Mouse (Mus musculus): ENCODE data around the gene N4bp2l1.

Gene N4bp2l1

DNA sequence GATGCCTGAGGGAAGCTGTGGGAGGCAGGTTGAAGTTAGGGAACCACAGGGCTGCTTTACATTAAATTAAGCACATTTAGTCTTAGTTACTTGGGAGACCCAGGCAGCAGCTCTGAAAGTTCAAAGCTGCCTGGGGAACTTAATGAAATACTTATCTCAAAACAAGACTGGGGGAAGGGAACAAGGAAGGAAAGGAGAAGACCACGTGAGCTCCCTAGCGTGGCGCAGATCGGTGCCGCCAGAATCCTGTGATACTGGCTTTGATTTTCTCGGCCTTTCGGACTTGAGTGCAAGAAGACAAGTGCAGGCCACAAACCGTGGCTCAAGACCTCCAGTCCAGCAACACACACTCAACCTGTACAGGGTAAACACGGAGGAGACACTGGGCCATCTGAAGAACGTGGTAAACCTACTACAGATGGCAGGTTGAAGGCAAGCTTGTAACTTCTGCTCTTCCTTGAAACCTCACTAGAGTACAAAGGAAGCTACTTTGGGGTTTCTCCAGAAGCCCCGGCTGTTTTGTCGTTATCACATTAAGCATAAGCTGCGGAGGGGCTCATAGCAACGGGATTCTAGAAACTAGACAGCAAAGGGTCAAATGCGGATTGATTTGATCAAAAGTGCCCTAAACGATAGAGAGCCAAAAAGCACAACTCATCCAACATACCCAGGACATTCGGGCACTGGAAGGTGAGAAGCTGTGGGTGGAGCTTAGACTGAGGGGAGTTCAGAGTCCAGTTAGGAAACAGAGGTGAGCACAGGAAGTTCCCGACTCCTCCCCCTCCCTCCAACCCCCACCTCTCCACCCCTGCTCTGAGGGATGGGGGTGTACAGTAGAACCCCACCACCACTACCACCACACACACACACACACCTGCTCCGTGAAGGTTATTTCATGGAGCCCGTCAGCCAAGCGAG lies 1.5 kb upstream of the N4bp2l1 start:
- DNase-seq (ENCODE audit: low spot score) = no peak

- no peak for DNase-seq (ENCODE audit: low spot score)
Observed at GRCm38 (mm10) chr5:150595366-150596016, 1.5 kb downstream of the N4bp2l1 start.

DNA sequence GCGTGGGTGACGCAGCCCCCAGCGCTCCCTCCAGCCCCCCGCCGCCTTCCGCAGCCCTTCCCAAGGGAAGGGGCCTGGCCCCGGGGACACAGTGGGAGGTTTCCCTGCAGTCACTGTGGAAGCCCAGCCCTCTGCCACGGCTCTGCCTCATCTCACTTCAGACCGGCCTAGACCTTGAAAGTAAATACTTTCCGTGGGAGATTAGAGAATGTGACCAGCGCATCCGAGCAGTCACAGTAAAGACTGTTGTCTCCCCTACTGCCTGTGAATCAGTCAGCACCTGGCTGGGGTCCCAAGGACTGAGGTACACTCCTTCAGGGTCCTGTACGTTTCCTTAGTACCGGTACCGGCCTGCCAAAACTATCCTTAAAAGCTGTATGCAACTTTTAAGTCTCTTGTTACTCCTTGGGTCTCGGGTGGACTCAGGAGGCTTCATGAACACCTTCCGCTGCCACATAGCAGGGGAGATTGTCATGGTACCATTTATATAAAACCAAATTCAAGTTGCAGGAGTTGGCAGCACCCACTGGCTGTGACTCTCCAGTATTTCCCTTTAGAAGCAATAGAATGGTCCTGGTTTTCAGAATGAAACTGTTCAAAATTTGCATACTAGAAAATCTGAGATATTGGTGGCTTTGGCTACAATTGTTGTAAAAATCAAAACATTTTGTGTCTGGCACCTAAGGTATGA lies 2.2 kb downstream of the N4bp2l1 start:
- no peak for DNase-seq (ENCODE audit: low spot score)

- no peak for DNase-seq (ENCODE audit: low spot score)
Observed at GRCm38 (mm10) chr5:150593756-150594648, 3.0 kb downstream of the N4bp2l1 start.

GRCm38 (mm10) chr5:150592904-150593755 lies 3.9 kb downstream of the N4bp2l1 start:
- no peak for DNase-seq (ENCODE audit: low spot score)

DNA sequence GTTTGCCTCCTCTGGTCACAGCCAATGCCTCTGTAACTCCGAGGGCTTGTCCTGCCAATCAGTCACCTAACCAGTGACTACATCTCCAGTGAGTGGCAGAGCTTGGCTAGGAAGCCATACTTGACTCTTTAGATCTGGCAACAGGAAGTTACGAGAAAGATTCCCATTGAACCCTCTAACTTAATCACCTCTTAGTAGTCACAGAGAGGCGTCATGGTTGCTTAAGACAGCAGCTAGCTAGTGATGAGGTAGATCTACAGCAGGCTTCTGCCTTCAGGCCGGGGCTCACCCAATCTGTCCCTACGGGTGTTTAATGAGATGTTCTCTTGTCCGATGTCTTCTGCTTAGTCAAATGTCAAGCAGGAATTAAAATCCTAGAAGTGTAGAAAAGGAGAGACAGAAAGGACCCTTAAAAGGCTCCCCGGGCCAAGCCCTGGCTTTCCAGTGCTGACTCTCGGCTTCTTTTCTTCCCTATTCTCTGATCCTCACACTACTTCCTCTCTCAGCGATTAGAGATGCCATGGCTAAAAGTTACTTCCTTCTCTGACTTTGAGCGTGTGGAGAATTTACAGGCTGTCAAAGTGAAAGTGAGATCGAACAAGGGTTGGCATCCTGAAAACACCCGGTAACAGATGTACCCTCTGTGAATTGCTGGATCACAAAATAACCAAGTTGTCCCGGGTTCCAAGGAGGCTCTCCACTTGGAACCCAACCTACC lies 4.6 kb downstream of the N4bp2l1 start:
- no peak for DNase-seq (ENCODE audit: low spot score)

DNA sequence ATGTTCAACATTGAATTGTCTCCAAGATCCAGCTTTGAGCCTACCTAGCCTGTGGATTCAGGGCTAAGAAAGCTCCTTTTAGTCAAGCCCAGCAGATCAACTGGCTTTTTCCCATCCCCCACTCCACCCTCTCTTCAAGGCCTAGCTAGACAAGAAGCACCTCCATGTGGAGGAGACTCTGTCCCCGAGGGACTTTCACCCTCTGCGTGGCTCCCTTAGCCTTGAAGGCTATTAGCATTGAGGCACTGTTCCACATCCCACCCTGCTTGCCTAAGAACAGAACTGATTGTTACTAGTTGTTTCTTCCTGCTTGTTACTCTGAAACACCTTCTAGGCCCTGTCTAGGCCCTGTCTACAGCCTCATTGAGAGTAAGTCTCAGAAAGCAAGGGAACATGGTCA lies 7.0 kb downstream of the N4bp2l1 start:
- DNase-seq (ENCODE audit: low spot score) = no peak

DNA sequence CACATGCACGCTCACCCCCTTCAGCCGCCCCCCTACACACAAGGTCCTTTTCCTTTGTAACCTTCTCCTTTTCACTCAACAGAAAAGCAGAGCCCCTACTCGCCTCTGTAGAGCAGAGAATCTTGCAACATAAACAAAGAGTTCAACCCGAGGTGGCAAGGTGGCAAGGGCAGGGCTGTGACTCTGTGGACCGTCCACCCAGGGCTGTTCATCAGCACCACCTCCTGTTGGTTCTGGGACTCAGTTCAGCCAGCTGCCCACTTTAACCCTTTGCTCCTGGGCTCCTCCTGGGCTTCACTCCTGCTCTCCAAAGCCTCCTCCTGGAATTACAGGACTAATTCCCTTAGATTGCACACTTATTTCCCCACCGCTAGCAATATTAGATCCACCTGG lies 12.7 kb downstream of the N4bp2l1 start:
- no peak for DNase-seq (ENCODE audit: low spot score)

DNA sequence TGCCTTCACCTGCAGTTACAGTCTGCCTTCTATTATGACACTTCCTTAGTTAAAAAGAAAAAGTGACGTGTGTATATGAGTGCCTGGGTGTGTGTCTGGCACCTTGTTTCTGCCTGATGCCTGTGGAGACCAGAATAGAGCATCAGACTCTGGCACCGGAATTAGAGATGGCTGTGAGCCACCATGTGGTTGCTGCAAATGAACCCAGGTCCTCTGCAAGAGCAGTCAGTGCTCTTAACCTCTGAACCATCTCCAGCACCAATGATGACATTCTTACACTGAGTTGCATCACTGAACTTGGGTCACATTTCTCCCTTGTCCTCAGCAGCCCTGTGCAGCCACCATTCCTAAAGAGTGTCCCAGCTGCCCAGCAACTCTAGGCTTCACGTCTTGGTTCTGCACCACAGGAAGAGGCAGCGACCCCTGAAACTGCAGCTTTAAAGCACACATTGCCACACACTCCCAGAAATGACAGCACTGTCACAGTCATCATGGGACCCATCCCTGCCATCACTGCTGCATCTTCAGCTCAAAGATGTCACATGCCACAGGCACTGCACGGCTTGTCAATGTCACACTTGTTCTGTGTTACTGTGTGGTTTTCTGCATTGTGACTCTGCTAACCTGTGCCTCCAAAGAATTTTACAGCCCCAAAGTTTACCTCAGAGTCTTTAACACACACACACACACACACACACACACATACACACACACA lies 13.2 kb downstream of the N4bp2l1 start:
- no peak for DNase-seq (ENCODE audit: low spot score)

DNA sequence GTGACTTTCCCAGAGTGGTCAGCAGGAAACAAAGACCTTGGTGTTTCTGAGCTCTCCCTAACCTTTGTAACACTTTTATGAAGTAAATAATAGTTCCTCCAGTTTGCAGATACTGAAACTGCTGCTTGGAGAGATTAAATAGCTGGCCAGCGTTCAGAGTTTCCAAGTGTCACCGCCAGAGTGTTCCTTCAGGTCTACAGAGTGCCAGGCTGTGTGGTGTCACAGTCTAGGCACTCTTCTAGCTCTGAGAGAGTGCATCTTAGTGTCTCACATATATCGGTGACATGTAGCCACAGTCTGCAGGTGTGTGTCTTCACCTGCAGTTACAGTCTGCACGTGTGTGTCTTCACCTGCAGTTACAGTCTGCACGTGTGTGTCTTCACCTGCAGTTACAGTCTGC lies 13.8 kb downstream of the N4bp2l1 start:
- no peak for DNase-seq (ENCODE audit: low spot score)

DNA sequence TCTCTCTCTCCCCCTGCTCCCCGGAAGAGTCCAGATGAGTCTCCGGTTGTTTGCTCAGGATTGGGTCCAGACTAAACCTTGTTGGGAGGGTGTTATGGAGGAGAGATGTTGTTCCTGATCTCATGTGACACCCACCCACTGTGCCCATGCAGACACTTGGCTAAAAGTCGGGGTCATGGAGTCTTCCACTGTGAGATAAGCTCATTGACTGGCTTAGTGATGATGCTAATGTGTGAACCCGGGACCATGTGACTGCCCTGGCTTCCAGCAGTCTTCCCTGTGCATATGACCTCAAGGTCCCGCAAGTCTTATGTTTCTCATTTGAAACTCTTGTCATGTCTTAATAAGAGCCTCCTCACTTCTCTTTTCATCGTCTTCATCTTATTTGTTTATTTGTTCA lies 15.8 kb downstream of the N4bp2l1 start:
- no peak for DNase-seq (ENCODE audit: low spot score)

GRCm38 (mm10) chr5:150578613-150579171 lies 18.3 kb downstream of the N4bp2l1 start:
- no peak for DNase-seq (ENCODE audit: low spot score)

DNA sequence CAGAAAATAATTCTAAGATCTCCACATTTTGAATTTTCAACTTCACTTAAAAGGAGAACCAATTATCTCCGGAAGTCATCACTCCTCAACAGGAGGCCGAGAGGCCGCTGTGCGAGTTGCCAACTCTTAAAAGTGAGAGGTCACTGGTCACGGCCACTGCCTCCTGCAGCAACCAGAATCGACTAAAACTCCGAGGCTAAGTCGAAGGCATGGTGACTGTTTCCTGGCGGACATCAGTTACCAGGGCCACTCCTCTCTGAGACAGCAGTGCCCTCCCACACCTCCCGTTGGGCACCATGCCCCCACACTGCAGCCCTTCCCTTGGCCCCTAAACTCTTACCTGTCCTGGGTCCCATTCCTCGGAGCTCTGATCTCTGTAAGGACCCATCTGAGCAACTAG lies 20.2 kb downstream of the N4bp2l1 start:
- DNase-seq (ENCODE audit: low spot score) = no peak

GRCm38 (mm10) chr5:150574885-150575284 lies 22.1 kb downstream of the N4bp2l1 start:
- no peak for DNase-seq (ENCODE audit: low spot score)

- DNase-seq (ENCODE audit: low spot score) = no peak
Observed at GRCm38 (mm10) chr5:150574403-150574802, 22.6 kb downstream of the N4bp2l1 start.

DNA sequence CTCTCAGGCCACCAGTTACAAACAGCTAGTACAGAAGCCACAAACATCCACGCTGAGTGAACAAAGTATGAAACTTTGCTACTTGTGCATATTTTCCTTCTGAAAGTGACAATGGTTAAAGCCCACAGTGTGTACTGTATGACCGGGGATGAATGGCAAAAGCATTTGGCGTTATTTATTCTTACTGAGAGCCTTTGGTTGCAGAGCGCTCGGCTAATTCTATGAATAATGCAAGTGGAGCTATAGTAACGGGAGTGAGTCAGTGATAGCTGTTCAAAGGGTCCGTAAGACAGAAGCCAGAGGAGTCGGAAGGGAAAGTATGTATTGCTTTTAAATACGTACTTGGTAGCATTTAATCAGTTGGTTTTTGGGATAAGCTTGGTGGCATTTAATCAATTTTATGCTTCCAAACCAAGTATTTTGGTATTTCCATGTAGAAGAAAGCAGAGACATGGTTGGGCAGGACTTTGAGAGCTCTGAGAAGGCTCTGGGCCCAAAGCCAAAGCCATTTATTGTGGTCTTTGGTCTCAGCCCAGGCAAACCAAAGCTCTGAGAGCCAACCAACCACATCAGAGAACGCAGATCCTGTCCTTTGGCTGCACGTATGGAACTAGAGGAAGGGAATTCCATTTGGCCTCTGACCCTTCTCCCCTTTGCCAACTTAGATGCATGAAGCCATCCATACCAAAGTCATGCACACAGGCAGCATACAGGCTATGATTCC lies 26.3 kb downstream of the N4bp2l1 start:
- DNase-seq (ENCODE audit: low spot score) = no peak

DNA sequence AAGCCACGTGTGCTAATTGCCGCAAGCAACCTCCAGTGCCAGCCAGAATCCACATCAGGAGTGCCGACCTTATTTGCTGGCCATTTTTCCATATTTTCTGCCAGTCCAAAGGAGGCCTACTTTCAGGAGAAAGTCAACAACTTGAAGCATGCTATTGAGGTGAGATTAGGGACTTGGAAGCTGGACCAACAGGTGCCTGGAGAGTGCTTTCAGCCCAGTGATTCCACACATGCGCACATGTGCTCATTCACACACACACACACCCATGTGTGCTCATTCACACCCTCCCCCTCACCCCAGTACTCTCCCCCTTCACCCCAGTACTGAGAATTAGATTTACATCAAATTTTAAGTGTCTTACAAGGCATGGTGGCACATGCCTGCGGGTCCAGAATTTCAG lies 30.0 kb downstream of the N4bp2l1 start:
- DNase-seq (ENCODE audit: low spot score) = no peak

GRCm38 (mm10) chr5:150566226-150566625 lies 30.8 kb downstream of the N4bp2l1 start:
- DNase-seq (ENCODE audit: low spot score) = peak; percentile 58

DNA sequence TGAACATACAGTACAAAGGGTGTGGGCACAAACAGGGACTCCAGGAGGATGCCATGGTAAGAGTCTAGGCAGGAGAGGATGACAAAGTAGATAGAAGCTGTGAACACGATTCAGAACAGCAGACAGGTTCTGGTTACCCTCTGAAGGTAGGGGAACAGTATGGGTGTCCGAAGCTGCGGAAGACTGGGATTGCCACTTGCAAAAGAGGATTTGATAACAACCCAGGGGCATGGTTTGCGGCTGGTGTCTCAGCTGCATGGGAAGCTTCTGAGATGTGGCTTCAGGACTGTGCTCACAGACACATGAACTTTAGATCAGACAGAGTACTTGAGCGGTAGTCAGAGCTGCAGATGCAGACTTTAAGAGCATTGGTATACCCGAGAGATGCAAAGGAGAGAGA lies 32.6 kb downstream of the N4bp2l1 start:
- DNase-seq (ENCODE audit: low spot score) = no peak
